Mouse (Mus musculus) liver, adult 2 months (tissue): ENCODE measurements around the gene Npc2.

ENCODE experiments used
- CTCF ChIP-seq: fragments of 200-500 bp; IDR thresholded peaks from 2 replicates; pipeline ENCODE4 v1.5.1; 2011; ENCODE audit warnings: low read depth, low read length, control low read depth
- POLR2A ChIP-seq: fragments of 200-500 bp; IDR thresholded peaks from 2 replicates; pipeline ENCODE4 v1.6.1; 2011; ENCODE audit warnings: low read length, control low read depth; ENCODE audit not compliant: insufficient read depth; ENCODE audit errors: extremely low read depth

- TF ChIP-seq CTCF: no peak
- no peak for TF ChIP-seq POLR2A
These were observed 17.9 kb upstream of the Npc2 start for GRCm38 (mm10) chr12:84790853-84791252.
